Mouse (Mus musculus): ENCODE results near the gene H2afj. TPM values are rescaled to one million over a fixed set of nuclear protein-coding genes. Genes with fewer than 3 reads are reported as not detected.

H2afj gene
- polyA plus RNA-seq, 1 experiment = 254 TPM

- Histone ChIP-seq H3K36me3 (ENCODE audit: control insufficient read depth, insufficient read depth) (no peaks in the 10 kb centered on the region), H3K27me3 (ENCODE audit: control insufficient read depth, insufficient read depth, insufficient read length) (peaks cover 2% of the 10 kb centered on the region), H3K4me2 (ENCODE audit: low read depth) (no peak overlapping the region), H3K4me3 (no peak overlapping the region), H3K79me2 (ENCODE audit: control insufficient read depth, insufficient read depth) (no peaks in the 10 kb centered on the region), H3ac (ENCODE audit: control insufficient read depth, insufficient read length) (no peak overlapping the region)
- TF ChIP-seq E2F4 (IDR thresholded peaks at IDR 0.05; ENCODE audit: insufficient read depth) (no peak), MYOG (IDR thresholded peaks at IDR 0.05; ENCODE audit: control insufficient read depth in 1 of 3, insufficient read depth in 1 of 3, insufficient read length in 2 of 3, low read depth in 2 of 3) (no peak), POLR2AphosphoS2 (IDR thresholded peaks at IDR 0.05; ENCODE audit: insufficient read length, low read depth) (no peak), SRF (IDR thresholded peaks at IDR 0.05; ENCODE audit: control insufficient read depth, insufficient read length, low read depth) (no peak), TCF12 (IDR thresholded peaks at IDR 0.05; ENCODE audit: insufficient read depth, poor library complexity, severe bottlenecking) (no peak), REST (IDR thresholded peaks at IDR 0.05; ENCODE audit: insufficient read depth, insufficient read length) (no peak), POLR2A (IDR thresholded peaks at IDR 0.05; ENCODE audit: insufficient read length, low read depth) (no peak), MAX (IDR thresholded peaks at IDR 0.05; ENCODE audit: low read depth) (no peak), USF1 (IDR thresholded peaks at IDR 0.05; ENCODE audit: low read depth) (no peak), CEBPB (IDR thresholded peaks at IDR 0.05; ENCODE audit: insufficient read depth, poor library complexity, severe bottlenecking) (no peak), TCF3 (IDR thresholded peaks at IDR 0.05; ENCODE audit: insufficient read length, low read depth) (no peak), MYOD1 (IDR thresholded peaks at IDR 0.05; ENCODE audit: control insufficient read depth in 1 of 3, insufficient read length in 2 of 3, low read depth in 2 of 3) (no peak)
Observed at GRCm38 (mm10) chr6:136776392-136776791, 31.7 kb upstream of the H2afj start.

DNA sequence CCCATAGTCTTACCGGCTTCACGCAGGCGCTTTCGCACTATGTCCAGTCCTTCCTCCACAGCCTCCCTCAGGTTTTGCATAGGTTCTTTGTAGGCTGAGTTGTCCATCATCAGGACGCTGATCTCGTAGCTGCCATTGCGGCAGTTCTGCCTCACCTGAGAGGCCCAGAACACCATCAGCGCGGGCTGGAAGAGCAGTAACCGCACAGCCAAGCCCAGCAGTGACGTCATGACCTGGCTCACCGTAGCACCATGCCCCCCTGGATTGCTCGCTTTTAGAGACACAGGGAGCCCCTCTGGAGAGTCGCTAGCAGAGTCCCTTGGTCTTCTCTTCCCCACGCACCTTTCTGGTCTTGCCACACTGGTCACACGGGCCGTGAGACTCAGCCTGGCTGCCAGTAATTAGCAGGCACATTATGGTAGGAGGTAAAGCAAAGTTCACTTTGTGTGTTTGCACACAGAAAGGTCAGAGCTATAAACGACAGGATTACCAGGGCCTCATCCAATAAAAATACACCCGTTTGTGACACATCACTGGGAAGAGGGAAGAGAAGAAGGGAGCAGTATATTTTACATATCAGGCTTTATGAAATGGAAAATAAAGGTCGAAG is 26.6 kb upstream of the H2afj start, which contains the start of gene Gucy2c:
Gene Gucy2c, minus strand, starts transcription at position 389 of the 610 bp plus-strand sequence.
- Histone ChIP-seq H3ac (ENCODE audit: control insufficient read depth, insufficient read length) (no peak within 1 kb of the TSS), H3K27me3 (ENCODE audit: control insufficient read depth, insufficient read depth, insufficient read length) (peaks cover 8% of the 10 kb centered on the region), H3K79me2 (ENCODE audit: control insufficient read depth, insufficient read depth) (no peaks in the 10 kb centered on the region), H3K4me2 (ENCODE audit: low read depth) (no peak within 1 kb of the TSS), H3K36me3 (ENCODE audit: control insufficient read depth, insufficient read depth) (no peaks in the 10 kb centered on the region), H3K4me3 (no peak within 1 kb of the TSS)
- no peak for TF ChIP-seq E2F4 (IDR thresholded peaks at IDR 0.05; ENCODE audit: insufficient read depth)
- TF ChIP-seq MYOG (IDR thresholded peaks at IDR 0.05; ENCODE audit: control insufficient read depth in 1 of 3, insufficient read depth in 1 of 3, insufficient read length in 2 of 3, low read depth in 2 of 3) = no peak
- no peak for TF ChIP-seq REST (IDR thresholded peaks at IDR 0.05; ENCODE audit: insufficient read depth, insufficient read length)
- TF ChIP-seq POLR2A (IDR thresholded peaks at IDR 0.05; ENCODE audit: insufficient read length, low read depth) = no peak
- no peak for TF ChIP-seq TCF3 (IDR thresholded peaks at IDR 0.05; ENCODE audit: insufficient read length, low read depth)
- TF ChIP-seq TCF12 (IDR thresholded peaks at IDR 0.05; ENCODE audit: insufficient read depth, poor library complexity, severe bottlenecking) = no peak
- TF ChIP-seq CEBPB (IDR thresholded peaks at IDR 0.05; ENCODE audit: insufficient read depth, poor library complexity, severe bottlenecking) = no peak
- TF ChIP-seq USF1 (IDR thresholded peaks at IDR 0.05; ENCODE audit: low read depth) = no peak
- no peak for TF ChIP-seq MYOD1 (IDR thresholded peaks at IDR 0.05; ENCODE audit: control insufficient read depth in 1 of 3, insufficient read length in 2 of 3, low read depth in 2 of 3)
- no peak for TF ChIP-seq SRF (IDR thresholded peaks at IDR 0.05; ENCODE audit: control insufficient read depth, insufficient read length, low read depth)
- TF ChIP-seq MAX (IDR thresholded peaks at IDR 0.05; ENCODE audit: low read depth) = no peak
- no peak for TF ChIP-seq POLR2AphosphoS2 (IDR thresholded peaks at IDR 0.05; ENCODE audit: insufficient read length, low read depth)

GRCm38 (mm10) chr6:136782146-136782545 is 25.9 kb upstream of the H2afj start:
- TF ChIP-seq CEBPB (IDR thresholded peaks at IDR 0.05; ENCODE audit: insufficient read depth, poor library complexity, severe bottlenecking) = no peak
- TF ChIP-seq POLR2AphosphoS2 (IDR thresholded peaks at IDR 0.05; ENCODE audit: insufficient read length, low read depth) = no peak
- TF ChIP-seq MYOG (IDR thresholded peaks at IDR 0.05; ENCODE audit: control insufficient read depth in 1 of 3, insufficient read depth in 1 of 3, insufficient read length in 2 of 3, low read depth in 2 of 3) = no peak
- no peak for TF ChIP-seq USF1 (IDR thresholded peaks at IDR 0.05; ENCODE audit: low read depth)
- no peak for TF ChIP-seq MYOD1 (IDR thresholded peaks at IDR 0.05; ENCODE audit: control insufficient read depth in 1 of 3, insufficient read length in 2 of 3, low read depth in 2 of 3)
- TF ChIP-seq POLR2A (IDR thresholded peaks at IDR 0.05; ENCODE audit: insufficient read length, low read depth) = no peak
- TF ChIP-seq TCF12 (IDR thresholded peaks at IDR 0.05; ENCODE audit: insufficient read depth, poor library complexity, severe bottlenecking) = no peak
- TF ChIP-seq MAX (IDR thresholded peaks at IDR 0.05; ENCODE audit: low read depth) = no peak
- no peak for TF ChIP-seq E2F4 (IDR thresholded peaks at IDR 0.05; ENCODE audit: insufficient read depth)
- TF ChIP-seq SRF (IDR thresholded peaks at IDR 0.05; ENCODE audit: control insufficient read depth, insufficient read length, low read depth) = no peak
- TF ChIP-seq REST (IDR thresholded peaks at IDR 0.05; ENCODE audit: insufficient read depth, insufficient read length) = no peak
- no peak for TF ChIP-seq TCF3 (IDR thresholded peaks at IDR 0.05; ENCODE audit: insufficient read length, low read depth)
- no peak overlapping the region for H3K4me2 ChIP-seq (ENCODE audit: low read depth)
- H3K4me3 ChIP-seq = no peak overlapping the region
- no peak overlapping the region for H3ac ChIP-seq (ENCODE audit: control insufficient read depth, insufficient read length)
- H3K27me3 ChIP-seq (ENCODE audit: control insufficient read depth, insufficient read depth, insufficient read length) = peaks cover 8% of the 10 kb centered on the region
- H3K36me3 ChIP-seq (ENCODE audit: control insufficient read depth, insufficient read depth) = no peaks in the 10 kb centered on the region
- H3K79me2 ChIP-seq (ENCODE audit: control insufficient read depth, insufficient read depth) = no peaks in the 10 kb centered on the region

GRCm38 (mm10) chr6:136782761-136783160 is 25.3 kb upstream of the H2afj start:
- no peak overlapping the region for H3K4me2 ChIP-seq (ENCODE audit: low read depth)
- H3K36me3 ChIP-seq (ENCODE audit: control insufficient read depth, insufficient read depth) = no peaks in the 10 kb centered on the region
- H3K4me3 ChIP-seq = no peak overlapping the region
- peaks cover 8% of the 10 kb centered on the region for H3K27me3 ChIP-seq (ENCODE audit: control insufficient read depth, insufficient read depth, insufficient read length)
- no peaks in the 10 kb centered on the region for H3K79me2 ChIP-seq (ENCODE audit: control insufficient read depth, insufficient read depth)
- no peak overlapping the region for H3ac ChIP-seq (ENCODE audit: control insufficient read depth, insufficient read length)
- TF ChIP-seq TCF3 (IDR thresholded peaks at IDR 0.05; ENCODE audit: insufficient read length, low read depth) = no peak

All from myocyte (in vitro differentiated cells).